Mouse (Mus musculus): ENCODE results near the gene Tspan5. TPM values are rescaled to one million over a fixed set of nuclear protein-coding genes. Genes with fewer than 3 reads are reported as not detected.

Gene Tspan5
- polyA plus RNA-seq (2017; shearing (Covaris generic)): 33.0 TPM

GRCm38 (mm10) chr3:138741649-138742565, at the start of gene Tspan5:
TSS of gene Tspan5 (plus strand) at chr3:138742195.

Other genes starting within 250 kb of the Tspan5 start
- gene Eif4e, start 216.0 kb upstream of the Tspan5 start, polyA plus RNA-seq (2017; shearing (Covaris generic)): 207 TPM

Measured in CD4-positive, CD25-positive, alpha-beta regulatory T cell (primary cell).